Comparison of ENCODE assay signal across 1 mouse cellular context in the genomic region with DNA sequence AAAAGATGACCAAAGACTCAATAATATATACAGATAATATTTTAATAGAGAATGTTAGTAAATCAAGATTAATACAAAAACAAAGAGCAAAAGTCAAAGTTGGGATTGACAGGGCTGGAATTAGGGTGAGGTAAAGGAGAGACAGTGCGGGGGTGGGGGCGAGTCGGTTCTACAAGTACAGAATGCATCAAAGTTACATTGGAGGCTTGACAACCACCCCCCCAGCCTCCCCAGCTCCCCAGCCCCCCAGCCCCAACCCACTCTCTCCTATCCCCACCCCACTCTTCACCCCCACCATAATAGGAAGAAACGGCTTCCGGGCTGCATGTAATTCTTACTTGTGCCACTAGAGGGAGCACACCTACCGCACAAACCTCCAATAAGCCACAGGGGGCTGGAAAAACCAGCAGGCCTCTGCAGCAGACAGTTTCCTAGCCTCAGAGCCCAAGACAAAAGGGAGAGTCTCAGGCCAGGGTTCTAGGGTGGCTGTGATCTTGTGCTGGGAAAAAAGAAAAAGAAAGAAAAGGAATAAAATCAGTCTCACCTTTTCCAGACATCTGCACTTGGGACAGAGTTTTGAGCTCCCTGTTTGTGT.
TF ChIP-seq lines count a peak whose summit lies in the region.

No protein-coding gene starts in this region.

TF ChIP-seq in C2C12, 6 proteins besides CTCF, POLR2A, EP300 and RAD21:
- TF ChIP-seq USF1 (IDR thresholded peaks at IDR 0.05; ENCODE audit: low read depth) (no peak), MYOG (IDR thresholded peaks at IDR 0.05; ENCODE audit: control insufficient read depth, extremely low read depth, insufficient read length) (no peak), MAX (IDR thresholded peaks at IDR 0.05) (no peak), CEBPB (IDR thresholded peaks at IDR 0.05; ENCODE audit: low read depth) (no peak), FOSL1 (IDR thresholded peaks at IDR 0.05; ENCODE audit: insufficient read depth, low read length, poor library complexity, severe bottlenecking) (no peak), MYOD1 (IDR thresholded peaks at IDR 0.05; ENCODE audit: control insufficient read depth, insufficient read length, low read depth) (no peak)
